10 mouse cellular contexts compared by ENCODE assay signal in genomic region chr11:117091406-117091805, GRCm38 (mm10). TPM values are rescaled to one million over a fixed set of nuclear protein-coding genes. Genes with fewer than 3 reads are reported as not detected.
A peak's percentile ranks its signal among the peaks of the same experiment; 100 is the strongest.
DNase-seq lines count a peak whose midpoint lies in the region; ATAC-seq and TF ChIP-seq lines count a peak whose summit lies in the region.
"Had no signal": no experiment of that assay in that cellular context is flagged by ENCODE, and none has a peak within 500 bp of the region (broad histone marks: within the 10 kb centered on the region; RNA-seq: fewer than 3 reads in every experiment).

No protein-coding gene starts in this region.

- no peaks in the 10 kb centered on the region for H3K27me3 ChIP-seq in forebrain, embryonic 13.5 days
- no peaks in the 10 kb centered on the region for H3K27me3 ChIP-seq in forebrain, embryonic 15.5 days
- H3K27me3 ChIP-seq in lung, embryonic 14.5 days (ENCODE audit: insufficient read depth, low read length): no peaks in the 10 kb centered on the region
- peaks cover 3% of the 10 kb centered on the region; the same call in 1 of the 2 replicates for H3K27me3 ChIP-seq in hindbrain, embryonic 12.5 days
- no peaks in the 10 kb centered on the region for H3K27me3 ChIP-seq in midbrain, embryonic 15.5 days (replicated peaks)
- H3K27me3 ChIP-seq: Patski had no signal

- WGBS in forebrain, embryonic 13.5 days: 58% methylated on average over 4 of the region's 4 CpGs
- WGBS in forebrain, embryonic 15.5 days: 65% methylated on average over 4 of the region's 4 CpGs
- 20% methylated on average over 4 of the region's 4 CpGs for WGBS in lung, embryonic 14.5 days
- WGBS in hindbrain, embryonic 12.5 days: 51% methylated on average over 4 of the region's 4 CpGs
- WGBS in midbrain, embryonic 15.5 days: 53% methylated on average over 4 of the region's 4 CpGs

- no peak for TF ChIP-seq CTCF in lung, embryonic 14.5 days (IDR thresholded peaks at IDR 0.05; ENCODE audit: low read depth)

- H3K4me1 ChIP-seq in forebrain, embryonic 13.5 days: peaks cover 12% of the 10 kb centered on the region
- H3K4me1 ChIP-seq in forebrain, embryonic 15.5 days: peaks cover 7% of the 10 kb centered on the region
- peaks cover 29% of the 10 kb centered on the region for H3K4me1 ChIP-seq in lung, embryonic 14.5 days (ENCODE audit: insufficient read depth)
- peaks cover 15% of the 10 kb centered on the region for H3K4me1 ChIP-seq in hindbrain, embryonic 12.5 days
- H3K4me1 ChIP-seq in midbrain, embryonic 15.5 days: peaks cover 12% of the 10 kb centered on the region

- H3K4me3 ChIP-seq in forebrain, embryonic 13.5 days: no peak overlapping the region
- H3K4me3 ChIP-seq in forebrain, embryonic 15.5 days: no peak overlapping the region
- no peak overlapping the region for H3K4me3 ChIP-seq in lung, embryonic 14.5 days (ENCODE audit: low read depth, low read length)
- H3K4me3 ChIP-seq in hindbrain, embryonic 12.5 days: no peak overlapping the region
- no peak overlapping the region for H3K4me3 ChIP-seq in midbrain, embryonic 15.5 days

- H3K9ac ChIP-seq in forebrain, embryonic 13.5 days: 0 out of 2 replicates have a peak overlapping the region, but pooled peaks have one; percentile 14
- no peak overlapping the region for H3K9ac ChIP-seq in forebrain, embryonic 15.5 days (replicated peaks)
- peak overlapping the region; percentile 16; the same call in 1 of the 2 replicates for H3K9ac ChIP-seq in lung, embryonic 14.5 days
- H3K9ac ChIP-seq in hindbrain, embryonic 12.5 days: no peak overlapping the region
- H3K9ac ChIP-seq in midbrain, embryonic 15.5 days: no peak overlapping the region

- peak; percentile 53 for DNase-seq in lung, embryonic 14.5 days
- no peak for DNase-seq in lung, postnatal 4 days
- no peak for DNase-seq in urinary bladder, postnatal 36 days (ENCODE audit: low spot score in 2 of 2)
- no peak for DNase-seq in left cerebral cortex, postnatal 14 days (ENCODE audit: low spot score in 2 of 2)

- H3K27ac ChIP-seq in forebrain, embryonic 13.5 days: no peak overlapping the region
- H3K27ac ChIP-seq in forebrain, embryonic 15.5 days (replicated peaks): no peak overlapping the region
- H3K27ac ChIP-seq in lung, embryonic 14.5 days (ENCODE audit: low read depth): peak overlapping the region; percentile 79
- no peak overlapping the region for H3K27ac ChIP-seq in hindbrain, embryonic 12.5 days
- H3K27ac ChIP-seq in midbrain, embryonic 15.5 days: no peak overlapping the region

- no peaks in the 10 kb centered on the region for H3K9me3 ChIP-seq in forebrain, embryonic 13.5 days (replicated peaks)
- no peaks in the 10 kb centered on the region for H3K9me3 ChIP-seq in forebrain, embryonic 15.5 days
- no peaks in the 10 kb centered on the region for H3K9me3 ChIP-seq in lung, embryonic 14.5 days (ENCODE audit: low read depth, low read length)
- no peaks in the 10 kb centered on the region for H3K9me3 ChIP-seq in hindbrain, embryonic 12.5 days (replicated peaks)
- no peaks in the 10 kb centered on the region for H3K9me3 ChIP-seq in midbrain, embryonic 15.5 days
- H3K9me3 ChIP-seq: megakaryocyte, embryonic 14.5 days had no signal

- H3K36me3 ChIP-seq in forebrain, embryonic 13.5 days (ENCODE audit: poor library complexity, severe bottlenecking): no peaks in the 10 kb centered on the region
- H3K36me3 ChIP-seq in forebrain, embryonic 15.5 days: no peaks in the 10 kb centered on the region
- no peaks in the 10 kb centered on the region for H3K36me3 ChIP-seq in lung, embryonic 14.5 days (ENCODE audit: insufficient read depth)
- no peaks in the 10 kb centered on the region for H3K36me3 ChIP-seq in hindbrain, embryonic 12.5 days
- H3K36me3 ChIP-seq in midbrain, embryonic 15.5 days (replicated peaks): no peaks in the 10 kb centered on the region

- ATAC-seq in forebrain, embryonic 13.5 days: no peak
- ATAC-seq in forebrain, embryonic 15.5 days (replicated peaks): no peak
- ATAC-seq in lung, embryonic 14.5 days (ENCODE audit: insufficient read depth): no peak
- no peak for ATAC-seq in hindbrain, embryonic 12.5 days (ENCODE audit: low FRiP score)
- no peak for ATAC-seq in midbrain, embryonic 15.5 days (replicated peaks)
- ATAC-seq: Patski had no signal

- intact Hi-C loops in left cerebral cortex, postnatal 14 days (cut with DNase I): no loop called here

- H3K4me2 ChIP-seq in forebrain, embryonic 13.5 days: no peak overlapping the region; the same call in 1 of the 2 replicates
- no peak overlapping the region for H3K4me2 ChIP-seq in forebrain, embryonic 15.5 days (replicated peaks)
- peak overlapping the region; percentile 54 for H3K4me2 ChIP-seq in lung, embryonic 14.5 days
- peak overlapping the region; percentile 37 for H3K4me2 ChIP-seq in hindbrain, embryonic 12.5 days (replicated peaks)
- peak overlapping the region; percentile 29 for H3K4me2 ChIP-seq in midbrain, embryonic 15.5 days

RNA-seq across cellular contexts. Expression of gene Sec14l1, which starts 23.6 kb away (rescaled TPM):
- 60.3 and 62.1 TPM in 2 replicates for polyA plus RNA-seq in forebrain, embryonic 13.5 days (2015; fragmentation: Nextera tagmentation; extraction: Ambion mirVana)
- polyA plus RNA-seq in forebrain, embryonic 15.5 days (2015; fragmentation: Nextera tagmentation; extraction: Ambion mirVana): 69.4 and 76.8 TPM in 2 replicates
- 44.3 and 46.2 TPM in 2 replicates for polyA plus RNA-seq in lung, embryonic 14.5 days (2014; fragmentation: Nextera tagmentation; extraction: Ambion mirVana)
- 76.2 and 77.6 TPM in 2 replicates for polyA plus RNA-seq in hindbrain, embryonic 12.5 days (2016; fragmentation: Nextera tagmentation; extraction: Ambion mirVana)
- 62.8 and 63.9 TPM in 2 replicates for polyA plus RNA-seq in midbrain, embryonic 15.5 days (2015; fragmentation: Nextera tagmentation; extraction: Ambion mirVana)
- total RNA-seq in left cerebral cortex, postnatal 14 days (2021): 100 to 1,000 TPM; 172 to 175 TPM

Comparison
In these comparisons a context has a peak if more than half of its experiments do, and no peak if none do; other contexts are left out.
1. H3K9ac ChIP-seq: peak in forebrain, embryonic 13.5 days (single experiment) and lung, embryonic 14.5 days (single experiment); none in forebrain, embryonic 15.5 days (single experiment), hindbrain, embryonic 12.5 days (single experiment) and midbrain, embryonic 15.5 days (single experiment).
2. H3K4me2 ChIP-seq: peak in lung, embryonic 14.5 days (single experiment), hindbrain, embryonic 12.5 days (single experiment) and midbrain, embryonic 15.5 days (single experiment); none in forebrain, embryonic 13.5 days (single experiment) and forebrain, embryonic 15.5 days (single experiment).